Mouse (Mus musculus) E14TG2a.4 (cell line): ENCODE measurements around the gene Defb15.
"Not testable (repeated sequence)": the region's sequence is repeated elsewhere in the genome, so short reads cannot be mapped to it uniquely, and the experiment has no call there.

Experiments
- CTCF ChIP-seq: conservative IDR thresholded peaks from 2 replicates; pipeline ENCODE4 v1.5.1; 2014; ENCODE audit warnings: low read length
- NANOG ChIP-seq: IDR thresholded peaks from 2 replicates; pipeline ENCODE4 v1.6.1; 2014; ENCODE audit warnings: borderline replicate concordance, low read length, mixed read lengths
- POU5F1 ChIP-seq: IDR thresholded peaks from 2 replicates; pipeline ENCODE4 v1.6.1; 2014; ENCODE audit warnings: low read length, borderline replicate concordance

- TF ChIP-seq CTCF, POU5F1, NANOG: not testable (repeated sequence)
These were observed 26.2 kb downstream of the Defb15 start, which contains the start of gene Defb11 for GRCm38 (mm10) chr8:21906290-21906689.
